Mouse (Mus musculus) C2C12 (cell line): Measurements from ENCODE around the gene Rabgap1l. TPM values are rescaled to one million over a fixed set of nuclear protein-coding genes. Genes with fewer than 3 reads are reported as not detected.

ENCODE experiments used
- H3K27me3 ChIP-seq: one replicate; pipeline ENCODE4 v1.6.1; 2011; ENCODE audit not compliant: control insufficient read depth, insufficient read depth, insufficient read length
- H3K36me3 ChIP-seq: one replicate; pipeline ENCODE4 v1.6.1; 2011; ENCODE audit not compliant: control insufficient read depth, insufficient read depth
- H3K4me3 ChIP-seq: one replicate; pipeline ENCODE4 v1.5.1; 2011; ENCODE audit warnings: mild to moderate bottlenecking, control low read depth; ENCODE audit not compliant: poor library complexity, insufficient read depth, severe bottlenecking
- H3K79me2 ChIP-seq: one replicate; pipeline ENCODE4 v1.6.1; 2011; ENCODE audit not compliant: control insufficient read depth, insufficient read depth
- H3K79me3 ChIP-seq: one replicate; pipeline ENCODE4 v1.6.1; 2011; ENCODE audit warnings: low read depth, control low read depth
- H3ac ChIP-seq: one replicate; pipeline ENCODE3; 2011; ENCODE audit warnings: low read depth; ENCODE audit not compliant: control insufficient read depth, insufficient read length
- CEBPB ChIP-seq: IDR thresholded peaks from one replicate; pipeline ENCODE4 v1.6.1; 2011; ENCODE audit warnings: low read depth, mild to moderate bottlenecking, control low read depth, moderate library complexity
- CTCF ChIP-seq: IDR thresholded peaks from one replicate; pipeline ENCODE4 v1.5.1; 2011; ENCODE audit not compliant: control insufficient read depth, insufficient read depth, insufficient read length
- FOSL1 ChIP-seq: IDR thresholded peaks from one replicate; pipeline ENCODE4 v1.8.0; 2011; ENCODE audit warnings: mild to moderate bottlenecking, low read length; ENCODE audit not compliant: poor library complexity, insufficient read depth, severe bottlenecking
- MAX ChIP-seq: IDR thresholded peaks from one replicate; pipeline ENCODE4 v1.6.1; 2011; ENCODE audit warnings: mild to moderate bottlenecking, control low read depth
- MYOD1 ChIP-seq: IDR thresholded peaks from one replicate; pipeline ENCODE4 v1.6.1; 2011; ENCODE audit warnings: low read depth; ENCODE audit not compliant: control insufficient read depth, insufficient read length
- MYOG ChIP-seq: IDR thresholded peaks from one replicate; pipeline ENCODE4 v1.6.1; 2011; ENCODE audit not compliant: control insufficient read depth, insufficient read length; ENCODE audit errors: extremely low read depth
- USF1 ChIP-seq: IDR thresholded peaks from one replicate; pipeline ENCODE4 v1.6.1; 2011; ENCODE audit warnings: low read depth, mild to moderate bottlenecking, control low read depth, moderate library complexity
- polyA plus RNA-seq: library from polyadenylated mRNA; unstranded; fragments of >200 nt; fragmentation: generic; extraction: Trizol; gene quantifications from one replicate; pipeline ENCODE4 v1.2.1, GENCODE M21; 2012; ENCODE audit warnings: missing spikeins

Rabgap1l gene
- polyA plus RNA-seq, 1 experiment, result 3.2 TPM

GRCm38 (mm10) chr1:160531402-160531801 is 261.6 kb downstream of the Rabgap1l start:
- Histone ChIP-seq H3K36me3 (no peaks in the 10 kb centered on the region), H3K4me3 (no peak overlapping the region), H3K79me3 (no peaks in the 10 kb centered on the region), H3ac (no peak overlapping the region), H3K27me3 (no peaks in the 10 kb centered on the region), H3K79me2 (no peaks in the 10 kb centered on the region)
- TF ChIP-seq MYOG (no peak), CTCF (no peak), USF1 (no peak), CEBPB (no peak), MAX (peak; percentile 23), FOSL1 (peak; percentile 52), MYOD1 (peak; percentile 78)

GRCm38 (mm10) chr1:160521918-160522317 is 271.1 kb downstream of the Rabgap1l start:
- Histone ChIP-seq H3K79me3 (no peaks in the 10 kb centered on the region), H3K36me3 (no peaks in the 10 kb centered on the region), H3K27me3 (no peaks in the 10 kb centered on the region), H3ac (no peak overlapping the region), H3K4me3 (no peak overlapping the region), H3K79me2 (no peaks in the 10 kb centered on the region)
- TF ChIP-seq CTCF (no peak), CEBPB (no peak), MYOG (no peak), MAX (no peak), USF1 (no peak), FOSL1 (no peak), MYOD1 (no peak)

- TF ChIP-seq MYOD1, result peak; percentile 72
- TF ChIP-seq USF1, result peak; percentile 78
- no peak for TF ChIP-seq MYOG
- TF ChIP-seq MAX, result peak; percentile 98
- TF ChIP-seq CTCF, result no peak
- TF ChIP-seq CEBPB, result no peak
- TF ChIP-seq FOSL1, result peak; percentile 83
- Histone ChIP-seq H3K79me3 (no peaks in the 10 kb centered on the region), H3K4me3 (no peak overlapping the region), H3K79me2 (no peaks in the 10 kb centered on the region), H3K27me3 (no peaks in the 10 kb centered on the region), H3ac (no peak overlapping the region), H3K36me3 (no peaks in the 10 kb centered on the region)
Measured at GRCm38 (mm10) chr1:160520665-160521064, 272.3 kb downstream of the Rabgap1l start.

- Histone ChIP-seq H3K36me3 (no peaks in the 10 kb centered on the region), H3K79me3 (no peaks in the 10 kb centered on the region)
Measured at GRCm38 (mm10) chr1:160519896-160520465, 273.0 kb downstream of the Rabgap1l start.

GRCm38 (mm10) chr1:160518552-160518951 is 274.5 kb downstream of the Rabgap1l start:
- Histone ChIP-seq H3K36me3 (no peaks in the 10 kb centered on the region), H3K4me3 (no peak overlapping the region), H3K27me3 (no peaks in the 10 kb centered on the region), H3K79me3 (no peaks in the 10 kb centered on the region), H3K79me2 (no peaks in the 10 kb centered on the region), H3ac (no peak overlapping the region)
- no peak for TF ChIP-seq CTCF

More at GRCm38 (mm10) chr1:160519896-160520465, 273.0 kb downstream of the Rabgap1l start:
- H3K27me3 ChIP-seq, result no peaks in the 10 kb centered on the region
- no peak overlapping the region for H3ac ChIP-seq
- H3K4me3 ChIP-seq, result no peak overlapping the region
- H3K79me2 ChIP-seq, result no peaks in the 10 kb centered on the region
- TF ChIP-seq CTCF (no peak), MYOD1 (no peak), FOSL1 (no peak), MYOG (no peak), CEBPB (no peak), MAX (no peak), USF1 (no peak)

DNA sequence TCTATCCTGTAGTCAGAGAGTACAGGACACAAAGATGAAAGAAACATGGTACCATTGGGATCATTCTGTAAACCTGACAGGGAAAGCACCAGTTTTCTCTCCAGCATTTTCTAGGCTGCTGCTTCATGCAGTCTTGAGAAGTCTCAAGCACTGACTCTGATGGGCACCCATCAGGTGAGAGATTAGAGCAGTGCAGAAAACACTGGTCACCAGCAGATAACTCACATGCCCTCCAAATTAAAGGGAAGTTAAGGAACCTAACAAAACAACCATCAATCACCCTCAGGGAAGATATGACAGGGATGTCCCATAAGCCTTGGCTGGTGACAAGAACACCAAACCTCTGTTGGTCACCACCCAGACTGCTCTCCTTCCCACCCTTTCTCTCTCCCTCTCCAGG is 285.2 kb downstream of the Rabgap1l start:
- no peaks in the 10 kb centered on the region for H3K27me3 ChIP-seq
- no peak overlapping the region for H3ac ChIP-seq
- no peaks in the 10 kb centered on the region for H3K79me2 ChIP-seq
- H3K79me3 ChIP-seq, result no peaks in the 10 kb centered on the region
- TF ChIP-seq MYOG (no peak), CTCF (no peak), CEBPB (no peak), MAX (no peak), FOSL1 (no peak), MYOD1 (no peak), USF1 (no peak)
- no peak overlapping the region for H3K4me3 ChIP-seq
- H3K36me3 ChIP-seq, result no peaks in the 10 kb centered on the region
